Mouse (Mus musculus) inflammation-experienced regulatory T-cells, adult 6 months (primary cell): Measurements from ENCODE around the gene Stat3. TPM values are rescaled to one million over a fixed set of nuclear protein-coding genes. Genes with fewer than 3 reads are reported as not detected.

Experiments
- ATAC-seq: one replicate; pipeline ENCODE4 v1.8.0; 2017
- polyA plus RNA-seq, 3 experiments: library from polyadenylated mRNA; unstranded; fragments of 100-300 nt; shearing (Covaris generic); gene quantifications; one replicate each; pipeline ENCODE4 v1.2.1; 2017

Stat3 gene
- polyA plus RNA-seq, result 100 to 1,000 TPM in 1 of 3 experiments, 10 to 100 TPM in 2; 79.3 to 111 (median 99.2) TPM

DNA sequence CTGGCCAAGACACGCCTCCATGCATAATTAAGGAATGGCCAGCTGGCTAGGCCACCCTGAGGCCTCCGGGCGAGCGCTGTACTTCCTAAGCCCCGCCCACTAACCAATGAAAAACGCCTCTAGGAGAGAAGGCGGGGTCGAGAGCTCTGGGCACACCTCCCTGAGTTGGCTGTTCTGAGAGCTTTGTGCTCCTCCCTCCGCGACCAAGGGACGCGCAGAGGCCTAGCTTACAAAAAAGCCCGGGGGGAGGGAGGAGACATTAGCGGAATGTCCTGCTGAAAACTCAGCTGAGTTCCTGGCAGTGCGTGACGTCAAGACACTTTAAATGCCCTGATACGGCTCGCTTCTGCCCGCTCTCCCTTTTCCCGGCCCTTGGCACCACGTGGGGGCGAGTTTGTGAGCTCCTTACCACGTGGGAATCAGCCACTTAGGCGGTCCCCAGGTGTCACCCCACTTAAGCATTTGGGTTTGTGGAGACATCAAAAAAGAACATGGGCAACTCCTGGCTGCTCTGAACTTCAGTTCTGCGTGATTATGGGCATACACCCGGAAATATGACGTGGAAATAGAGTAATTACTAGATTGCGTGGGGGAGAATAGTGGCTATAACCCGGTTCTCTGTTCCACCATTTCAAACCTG is at the start of gene Stat3:
TSS of gene Stat3 (minus strand) at position 29 of the 640 bp plus-strand sequence.
- peak; percentile 86 for ATAC-seq

DNA sequence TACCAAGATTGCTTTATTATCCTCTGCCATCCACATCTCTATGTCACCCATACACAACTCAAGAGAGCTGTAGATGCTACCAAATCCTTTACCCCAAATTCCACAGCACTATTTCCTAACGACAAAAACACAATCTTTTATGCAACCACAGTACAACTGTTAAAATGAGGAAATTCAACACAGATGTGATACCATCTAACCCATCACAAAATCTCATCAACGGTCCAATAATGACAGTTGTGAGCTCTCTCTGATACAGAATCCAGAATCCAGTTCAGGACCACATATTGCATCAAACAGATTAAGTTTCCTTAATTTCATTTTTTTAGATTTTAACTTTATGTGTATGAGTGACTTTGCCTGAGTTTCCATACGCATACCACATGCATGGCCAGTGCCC is 49.3 kb upstream of the Stat3 start:
- ATAC-seq, result no peak

DNA sequence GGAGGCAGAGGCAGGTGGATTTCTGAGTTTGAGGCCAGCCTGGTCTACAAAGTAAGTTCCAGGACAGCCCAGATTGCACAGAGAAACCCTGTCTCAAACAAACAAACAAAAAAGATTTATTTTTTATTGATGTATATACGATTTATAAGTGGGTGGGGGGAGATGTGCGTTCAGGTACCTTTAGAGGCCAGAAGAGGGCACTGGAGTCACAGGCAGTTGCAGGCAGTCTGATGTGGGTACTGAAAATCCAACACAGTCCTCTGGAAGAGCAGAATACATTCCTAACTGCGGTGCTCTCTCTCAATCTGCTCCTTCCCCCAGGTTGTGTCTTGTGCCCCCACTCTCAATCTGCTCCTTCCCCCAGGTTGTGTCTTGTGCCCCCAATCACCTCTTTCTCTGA is 46.3 kb upstream of the Stat3 start:
- no peak for ATAC-seq

DNA sequence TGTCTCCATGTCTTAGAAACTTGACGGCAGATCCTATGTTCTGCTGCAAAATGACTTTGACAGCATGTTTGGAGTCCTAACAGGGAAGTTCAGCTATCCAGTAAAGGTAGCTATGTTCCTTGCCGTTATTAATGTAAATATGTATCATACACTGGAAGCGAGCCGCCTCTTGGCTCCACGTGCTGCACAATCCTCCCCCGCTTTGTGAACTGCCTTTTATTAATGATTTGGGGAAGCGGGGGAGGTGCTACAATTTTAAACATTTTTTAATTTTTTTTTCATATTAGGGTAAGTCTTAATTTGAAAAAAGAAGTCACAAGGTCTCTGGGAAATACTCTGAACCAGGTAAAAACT is 44.4 kb upstream of the Stat3 start:
- no peak for ATAC-seq

DNA sequence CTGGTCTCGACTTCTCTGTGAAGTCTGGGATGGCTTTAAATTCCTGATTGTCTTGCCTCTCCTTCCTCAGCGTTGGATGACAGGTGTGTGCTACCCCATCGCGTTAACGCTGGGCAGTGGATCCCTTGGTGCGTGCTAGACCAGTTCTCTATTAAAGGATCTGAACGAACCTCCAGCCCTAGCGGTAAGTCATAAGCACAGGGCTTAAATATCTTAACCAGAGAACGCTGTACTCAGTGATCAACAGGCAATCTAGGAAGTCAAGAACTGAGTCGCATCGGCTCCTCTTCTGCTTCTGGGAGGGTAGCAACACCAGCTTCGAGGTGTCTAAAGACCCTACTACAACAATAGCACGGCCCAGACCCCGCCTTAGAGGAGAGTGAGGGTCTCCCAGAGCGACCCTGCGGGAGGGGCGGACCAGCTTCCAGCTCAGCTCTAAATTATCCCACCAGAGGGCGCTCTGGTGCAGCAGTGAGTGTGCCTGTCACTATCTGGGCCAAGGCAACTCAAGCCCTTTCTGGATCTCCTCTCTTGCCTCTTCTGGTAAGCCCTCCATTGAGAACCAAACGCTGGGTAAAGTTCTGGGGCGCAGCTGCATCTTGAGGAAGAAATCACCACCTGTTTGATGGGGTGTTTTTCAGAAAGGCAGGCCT is 43.9 kb upstream of the Stat3 start:
- peak; percentile 54 for ATAC-seq

DNA sequence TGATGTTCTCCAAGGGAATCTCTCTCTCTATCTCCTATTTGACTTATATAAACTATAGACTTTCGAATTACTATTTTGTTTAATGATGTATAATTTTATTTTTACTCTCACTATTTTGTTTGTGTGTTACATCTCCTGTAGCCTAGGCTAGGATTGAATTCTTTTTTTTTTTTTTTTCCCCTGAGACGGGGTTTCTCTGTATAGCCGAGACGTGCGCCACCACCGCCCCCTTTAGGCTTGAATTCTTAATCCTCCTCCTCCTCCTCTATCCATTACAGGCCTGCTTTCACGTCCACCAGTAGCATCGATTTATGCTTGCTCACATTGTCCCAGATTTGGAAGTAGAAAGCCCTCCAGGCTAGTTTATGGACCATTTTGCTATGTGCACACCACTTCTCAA is 42.7 kb upstream of the Stat3 start:
- no peak for ATAC-seq

DNA sequence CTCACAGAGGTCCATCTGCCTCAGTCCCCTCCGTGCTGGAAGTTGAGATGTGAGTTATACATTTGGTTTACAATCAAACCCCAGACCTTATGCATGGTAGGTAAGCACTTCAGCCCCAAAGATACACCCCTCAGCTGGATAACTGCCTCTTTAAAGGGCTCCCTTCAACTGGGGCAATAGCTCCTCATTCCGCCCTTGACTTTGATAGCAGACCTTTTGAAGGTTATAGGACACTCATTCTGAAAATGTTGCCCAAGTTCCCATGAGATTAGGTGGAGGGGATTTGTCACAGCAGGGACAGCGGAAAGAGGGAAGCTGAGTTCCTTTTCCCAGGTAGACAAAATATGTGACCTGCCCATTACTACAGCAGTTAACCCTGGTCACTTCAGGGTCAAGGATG is 41.9 kb upstream of the Stat3 start:
- ATAC-seq, result no peak

DNA sequence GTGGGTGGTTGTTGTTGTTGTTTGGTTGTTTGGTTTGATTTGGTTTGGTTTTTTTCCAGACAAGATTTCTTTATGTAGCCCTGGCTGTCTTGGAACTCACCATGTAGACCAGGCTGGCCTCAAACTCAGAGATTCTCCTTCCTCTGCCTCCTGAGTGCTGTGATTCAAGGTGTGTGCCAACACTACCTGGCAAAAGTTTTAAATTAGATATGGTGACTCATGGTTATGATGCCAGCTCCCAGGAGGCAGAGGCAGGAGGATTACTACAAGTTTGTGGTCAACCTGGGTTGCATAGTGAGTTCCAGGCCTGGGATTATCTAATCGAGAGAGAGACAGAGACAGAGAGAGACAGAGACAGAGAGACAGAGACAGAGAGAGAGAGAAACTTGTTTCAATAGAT is 41.1 kb upstream of the Stat3 start:
- ATAC-seq, result no peak

DNA sequence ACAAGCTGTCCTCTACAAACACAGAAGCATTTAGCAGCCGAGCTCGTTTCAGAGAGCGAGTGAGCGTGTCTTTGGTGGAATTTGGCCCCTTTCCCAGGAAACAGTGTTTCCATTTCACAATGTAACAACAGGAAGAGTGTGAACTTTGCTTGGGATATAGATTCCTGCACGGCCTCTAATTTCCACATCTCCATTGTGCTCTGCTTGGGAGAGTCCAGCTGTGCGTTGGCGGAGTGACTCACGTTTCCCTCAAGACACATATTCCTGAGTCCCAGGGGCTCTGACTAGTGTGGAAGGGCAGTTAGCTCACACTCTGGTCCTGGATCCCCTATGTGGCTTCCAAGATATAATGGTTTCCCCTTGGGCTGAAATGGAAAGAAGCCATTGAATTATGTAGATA is 40.5 kb upstream of the Stat3 start:
- no peak for ATAC-seq

DNA sequence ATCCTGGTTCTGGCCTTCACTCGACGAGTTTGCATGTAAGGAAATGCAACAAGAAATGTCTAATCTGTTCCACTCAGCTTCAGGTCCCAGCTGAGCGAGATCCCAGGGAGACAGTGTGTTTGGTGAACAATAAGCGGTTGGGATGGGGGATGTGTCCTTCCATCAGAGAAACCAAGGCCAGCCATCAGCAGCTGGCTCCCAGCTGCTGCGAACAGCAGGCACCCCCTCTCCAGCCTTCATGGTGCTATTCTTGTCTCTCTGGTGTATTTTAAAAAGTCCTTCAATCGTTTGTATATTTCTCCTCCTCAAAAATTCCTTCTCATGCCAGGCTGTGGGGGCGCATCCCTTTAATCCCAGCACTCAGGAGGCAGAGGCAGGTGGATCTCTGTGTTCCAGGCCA is 35.9 kb upstream of the Stat3 start:
- no peak for ATAC-seq

DNA sequence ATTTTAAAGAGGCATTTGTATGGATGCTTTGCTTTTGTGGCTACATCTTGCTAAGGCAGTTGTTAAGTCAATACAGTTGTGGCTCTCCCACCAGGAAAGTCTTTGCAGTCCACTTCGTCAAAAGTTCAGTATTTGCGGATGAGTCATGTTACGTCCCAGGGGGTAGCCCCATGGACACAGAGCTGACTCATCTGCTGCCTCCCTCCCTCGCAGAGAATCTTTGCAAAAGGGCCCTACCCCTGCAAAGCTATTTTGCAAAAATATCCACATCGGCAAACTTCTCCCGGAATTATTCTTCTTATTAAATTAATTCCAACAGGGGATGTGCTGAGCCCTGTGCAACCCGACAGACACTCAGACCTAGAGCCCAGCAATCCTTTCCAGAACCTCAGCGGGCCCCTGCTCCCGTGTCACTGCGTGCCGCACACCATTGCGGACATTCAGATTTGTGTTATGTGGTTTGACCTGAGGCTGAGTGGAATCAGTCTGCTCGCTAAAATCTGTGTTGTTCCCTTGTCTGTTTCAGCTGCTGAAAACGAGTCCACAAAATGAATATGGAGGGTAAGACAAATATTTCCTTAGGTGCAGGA is 35.1 kb upstream of the Stat3 start:
- no peak for ATAC-seq

DNA sequence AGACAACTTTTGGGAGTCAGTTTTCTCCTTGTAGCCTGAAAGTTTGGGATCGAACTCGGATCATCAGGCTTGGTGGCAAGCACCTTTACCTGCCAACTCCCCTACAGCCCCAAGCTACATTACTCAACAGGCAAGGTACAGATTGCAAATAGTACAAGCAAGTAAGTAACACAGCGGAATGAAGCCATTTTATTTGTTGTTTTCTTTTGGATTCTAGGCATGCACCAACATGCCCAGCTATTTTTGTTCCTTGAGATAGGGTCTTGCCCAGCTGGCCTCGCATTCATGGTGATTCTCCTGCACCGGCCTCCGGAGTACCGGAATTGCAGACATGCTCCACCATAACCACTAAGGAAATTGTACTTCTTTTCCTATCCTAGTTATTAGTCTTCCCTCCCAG is 33.9 kb upstream of the Stat3 start:
- no peak for ATAC-seq

DNA sequence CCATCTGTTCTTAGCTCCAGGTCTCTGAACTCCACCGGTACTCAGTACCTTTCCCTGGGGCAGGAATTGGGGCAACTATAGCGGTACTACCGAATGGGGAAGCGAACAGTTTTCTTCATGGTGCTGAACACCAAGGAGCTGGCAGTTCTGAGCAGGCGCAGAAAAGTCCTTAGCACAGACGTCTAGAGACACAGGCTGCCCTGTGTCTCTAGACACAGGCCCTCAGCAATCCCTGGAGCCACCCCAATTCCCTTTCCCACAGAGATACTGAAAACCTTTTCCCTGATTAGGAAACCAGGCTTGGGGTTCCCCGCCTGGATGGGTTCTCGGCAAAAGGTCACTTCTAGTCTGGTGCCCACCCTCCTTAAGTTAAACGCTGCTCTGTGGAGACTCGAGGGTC is 32.1 kb upstream of the Stat3 start:
- ATAC-seq, result no peak

DNA sequence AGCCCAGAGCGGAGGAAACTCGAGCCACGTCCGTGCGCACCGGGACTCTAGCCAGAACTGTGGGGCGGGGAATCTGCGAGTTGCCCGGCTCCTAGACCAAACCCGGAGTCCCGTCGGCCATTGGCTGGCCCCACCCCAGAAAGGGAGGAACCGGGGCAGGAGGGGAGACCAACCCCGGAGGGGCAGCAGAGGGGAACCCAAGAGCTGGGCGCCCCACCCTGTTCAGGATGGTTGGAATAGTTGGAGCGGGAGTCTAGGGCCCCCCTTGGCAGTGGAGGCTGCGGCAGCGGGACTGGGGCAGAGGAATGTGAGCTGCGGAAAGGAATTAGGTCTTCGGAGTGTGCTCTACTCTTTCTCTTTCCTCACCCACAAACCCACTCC is 31.2 kb upstream of the Stat3 start, which contains the start of gene Cavin1:
TSS of gene Cavin1 (minus strand) at position 331 of the 381 bp plus-strand sequence.
- no peak for ATAC-seq

DNA sequence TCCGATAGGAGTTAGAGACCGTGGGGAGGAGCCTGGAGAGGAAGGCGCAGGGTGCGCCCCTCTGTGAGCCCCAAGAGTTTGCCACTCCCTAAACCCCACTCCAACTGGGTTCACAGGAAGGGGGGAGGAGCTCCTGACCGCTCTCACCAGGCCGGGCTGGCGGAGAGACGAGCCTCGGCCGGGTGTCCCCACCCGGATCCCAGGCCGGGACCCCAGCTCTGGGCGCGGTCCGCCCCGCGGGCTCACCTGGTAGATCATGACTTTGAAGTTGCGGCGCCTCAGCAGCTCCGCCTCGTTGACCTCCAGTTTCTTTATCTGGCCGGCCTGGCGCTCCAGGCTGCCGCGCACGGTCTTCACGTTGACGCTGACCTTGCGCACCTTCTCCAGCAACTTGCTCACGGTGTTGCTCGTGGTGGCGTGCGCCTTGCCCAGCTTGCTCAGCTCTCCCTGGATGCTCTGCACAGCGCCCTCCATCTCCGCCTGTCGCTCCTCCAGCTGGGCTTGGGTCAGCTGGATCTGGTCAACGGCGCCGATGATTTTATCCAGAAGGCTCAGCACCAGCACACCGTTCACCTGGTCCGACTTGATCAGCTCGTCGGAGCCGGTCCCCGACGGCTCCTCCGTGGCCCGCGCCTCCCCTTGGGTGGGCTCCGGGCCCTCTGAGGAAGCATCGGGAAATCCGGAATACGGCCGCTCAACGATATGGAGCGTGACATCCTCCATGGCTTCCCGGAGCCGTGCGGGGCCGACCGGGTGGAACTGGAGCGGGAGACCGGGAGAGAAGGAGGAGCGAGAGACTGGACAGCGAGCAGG is 30.6 kb upstream of the Stat3 start:
- peak; percentile 10 for ATAC-seq

DNA sequence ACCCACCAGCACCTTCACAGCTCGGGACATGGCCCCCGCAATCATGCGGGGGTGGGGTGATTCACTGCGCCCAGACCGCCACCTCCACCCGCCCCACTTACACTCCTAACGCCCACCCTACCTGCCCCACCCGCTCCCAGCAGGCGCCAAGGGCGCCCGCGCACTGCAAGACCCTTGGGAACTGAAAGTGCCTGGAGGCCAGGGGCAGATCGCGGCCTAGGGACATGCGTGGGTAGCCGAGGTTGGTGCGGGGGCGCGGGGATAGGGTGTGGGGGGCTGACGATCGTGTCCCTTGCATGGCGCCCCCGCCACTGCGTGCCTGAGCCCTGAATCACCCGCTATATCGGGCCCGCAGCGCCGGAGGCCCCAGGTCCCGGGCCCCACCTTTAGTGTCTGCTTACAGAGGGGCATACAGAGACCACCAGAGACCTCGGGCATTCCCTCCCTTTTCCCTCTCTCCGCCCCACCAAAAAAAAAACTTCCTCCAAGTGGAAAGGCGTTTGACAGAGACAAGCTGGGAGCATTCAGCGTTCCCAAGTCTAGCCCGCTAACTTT is 29.9 kb upstream of the Stat3 start:
- ATAC-seq, result no peak

DNA sequence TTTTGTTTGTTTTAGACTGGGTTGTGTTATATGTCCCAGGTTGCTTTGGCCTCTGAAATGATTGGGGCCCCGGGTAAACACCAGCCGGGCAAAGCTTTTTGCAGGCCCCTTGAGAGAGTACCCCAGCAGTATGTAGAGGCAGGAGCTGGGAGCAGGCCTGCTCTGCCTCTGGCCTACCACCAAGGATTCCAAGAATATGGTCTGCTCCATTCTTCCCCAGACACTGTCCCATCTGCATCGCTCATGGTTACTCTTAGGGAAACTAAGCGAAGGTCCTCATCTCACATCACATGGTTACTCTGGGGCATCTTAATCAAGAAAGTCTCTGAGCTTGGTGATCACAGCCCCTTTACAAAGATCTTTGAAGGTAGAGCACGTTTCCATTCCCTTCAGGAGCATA is 29.2 kb upstream of the Stat3 start:
- ATAC-seq, result no peak

DNA sequence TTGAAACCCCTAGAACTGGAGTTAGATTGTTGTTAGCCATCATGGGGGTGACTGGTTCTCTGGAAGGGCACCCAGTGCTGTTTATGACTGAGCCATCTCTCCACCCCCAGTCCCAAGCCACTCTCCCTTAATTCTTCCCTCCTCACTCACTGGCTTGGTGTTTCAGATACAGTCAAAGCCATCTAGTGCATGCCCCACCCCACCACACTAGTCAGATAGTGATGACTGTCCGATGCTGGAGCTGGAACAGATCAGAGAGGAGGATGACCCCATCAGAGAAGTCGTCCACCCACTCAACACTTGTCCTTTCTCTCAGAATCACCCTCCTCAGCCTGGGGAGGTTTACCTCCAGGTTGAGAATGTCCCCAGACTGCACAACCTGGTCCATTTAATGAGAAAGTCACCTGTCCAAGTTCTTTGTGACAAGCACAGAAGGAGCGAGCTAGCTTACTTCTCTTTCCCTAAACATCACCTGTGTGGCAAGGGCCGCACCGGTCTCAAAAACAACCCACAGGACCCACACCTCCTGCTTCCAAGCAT is 28.6 kb upstream of the Stat3 start:
- ATAC-seq, result no peak

DNA sequence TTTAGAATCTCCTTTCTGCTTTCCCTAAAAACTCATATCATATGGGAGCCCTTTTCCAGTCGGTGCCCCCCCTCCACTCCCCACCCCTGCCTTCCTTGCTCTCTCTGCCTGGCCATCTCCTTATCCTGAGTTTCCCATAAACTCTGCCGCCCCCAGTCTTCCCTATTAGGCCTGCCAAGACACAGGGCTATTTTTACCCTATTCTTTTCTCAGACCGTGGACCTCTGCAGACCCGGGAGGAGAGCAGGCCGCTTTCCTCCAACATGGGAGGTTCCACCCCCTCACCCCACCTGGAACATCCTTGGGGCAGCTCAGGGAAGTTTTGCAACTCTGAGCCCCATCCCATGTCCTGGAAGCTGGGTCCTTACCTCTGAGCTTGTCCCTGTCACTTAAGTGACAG is 28.0 kb upstream of the Stat3 start:
- no peak for ATAC-seq

DNA sequence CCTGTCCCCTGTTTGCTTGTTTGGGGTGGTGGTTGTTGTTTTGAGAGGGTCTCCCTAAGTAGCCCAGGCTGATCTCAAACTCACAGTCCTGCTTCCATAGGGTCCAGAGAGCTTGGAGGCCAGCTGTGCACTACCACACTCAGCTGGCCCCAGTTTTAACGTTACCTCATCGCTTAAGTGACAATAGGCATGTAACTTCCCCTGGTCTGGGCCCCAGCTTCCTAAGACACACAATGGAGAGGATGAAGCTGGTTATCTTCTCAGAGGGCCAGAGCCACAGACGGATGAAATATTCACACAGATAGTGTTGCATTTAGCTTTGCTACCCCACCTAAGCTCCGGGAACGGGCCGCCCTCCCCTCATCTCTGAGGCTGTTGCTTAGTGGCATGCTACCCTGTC is 26.4 kb upstream of the Stat3 start:
- no peak for ATAC-seq

DNA sequence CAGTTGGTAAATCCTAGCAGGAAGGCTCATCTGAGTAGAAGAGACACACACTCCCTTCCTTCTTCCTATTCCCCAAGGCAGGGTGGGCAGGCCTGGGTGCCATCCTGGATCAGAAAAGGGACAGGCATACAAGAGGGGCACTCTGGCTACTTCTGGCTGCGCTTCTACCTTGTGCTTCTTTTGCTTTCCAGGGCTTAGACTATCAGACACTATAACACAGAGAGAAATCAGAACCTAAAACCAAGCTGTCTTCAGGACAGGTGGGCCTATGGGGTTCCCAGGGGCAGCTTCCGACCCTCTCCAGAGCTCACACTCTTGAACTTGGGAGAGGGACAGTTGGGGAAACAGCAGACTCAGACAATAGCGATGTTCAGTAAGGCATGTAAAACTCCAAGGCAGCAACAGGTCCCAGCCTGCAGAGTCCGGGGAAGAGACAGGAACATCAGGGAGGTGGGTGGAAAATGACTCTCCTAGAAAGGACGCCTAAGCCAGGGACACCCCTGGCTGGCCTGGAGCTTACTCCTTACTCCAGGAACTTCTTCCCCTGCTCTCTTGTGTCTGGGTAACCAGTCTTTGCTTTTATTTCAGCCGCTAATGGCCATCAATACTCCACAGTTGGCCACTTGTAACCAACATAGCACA is 25.7 kb upstream of the Stat3 start:
- ATAC-seq, result no peak

DNA sequence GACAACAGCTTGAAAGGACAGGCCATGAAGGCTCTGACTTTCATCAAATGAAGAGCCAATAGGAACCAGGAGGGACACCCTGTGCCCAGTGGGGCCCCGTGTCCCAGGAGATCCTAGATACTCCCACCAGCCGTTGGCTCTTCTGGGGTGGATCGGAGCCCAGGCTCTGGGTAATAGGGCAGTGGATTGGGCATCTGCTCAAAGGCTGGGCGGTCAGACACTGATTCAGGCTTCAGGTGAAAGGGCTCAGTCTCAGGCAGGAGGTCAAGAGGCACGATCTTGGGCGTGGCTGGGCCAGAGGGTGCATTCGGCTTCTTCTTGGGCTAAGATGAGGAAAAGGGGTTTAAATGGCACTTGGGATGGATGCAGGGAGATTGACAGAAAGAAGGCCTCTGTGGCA is 24.8 kb upstream of the Stat3 start:
- ATAC-seq, result no peak
